ENCODE assay signal across 9 mouse cellular contexts in the genomic region with DNA sequence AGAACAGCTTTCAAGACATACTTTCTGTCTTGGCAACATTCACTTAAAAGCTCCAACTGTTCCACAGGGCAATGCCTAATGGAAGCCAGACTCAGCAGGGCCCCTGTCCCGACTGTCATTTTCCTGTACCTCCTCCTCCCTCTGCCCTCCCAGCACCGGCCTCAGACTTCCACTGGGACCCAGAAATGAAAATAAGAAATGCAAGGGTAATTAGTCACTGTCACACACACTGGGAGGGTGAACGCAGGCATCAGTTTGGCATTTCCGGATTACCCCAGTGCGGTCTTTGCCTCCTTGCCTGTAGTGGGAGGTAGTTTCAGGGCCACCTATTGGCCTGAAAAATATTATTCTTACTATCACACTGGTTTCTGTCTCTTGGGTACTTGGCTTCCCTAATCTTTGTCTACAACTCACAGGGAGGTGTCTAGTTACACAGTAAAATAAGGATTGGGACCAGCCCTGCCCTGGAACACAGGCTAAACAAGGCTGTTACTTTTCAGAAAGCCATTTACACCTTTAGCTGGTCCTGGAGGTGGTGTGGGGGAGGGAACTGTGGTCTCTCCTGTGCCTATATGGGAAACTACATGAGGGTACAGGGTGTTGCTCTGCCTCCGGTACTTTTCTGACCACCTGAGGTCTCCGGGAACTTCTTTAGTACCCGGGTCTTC.
DNase-seq lines count a peak whose midpoint lies in the region; ATAC-seq and TF ChIP-seq lines count a peak whose summit lies in the region.
"Had no signal": no experiment of that assay in that cellular context is flagged by ENCODE, and none has a peak within 500 bp of the region (broad histone marks: within the 10 kb centered on the region; RNA-seq: fewer than 3 reads in every experiment).

No protein-coding gene starts in this region.

- H3K27ac ChIP-seq in heart, adult 2 months = no peak overlapping the region; the same call in 1 of the 2 replicates
- peak overlapping the region; percentile 26; the same call in 1 of the 2 replicates for H3K27ac ChIP-seq in heart, postnatal 0 days (ENCODE audit: low read depth)
- peak overlapping the region; percentile 78 for H3K27ac ChIP-seq in limb, embryonic 13.5 days
- no peak overlapping the region; the same call in 1 of the 2 replicates for H3K27ac ChIP-seq in left cerebral cortex, adult 2 months

- 58% methylated on average over 8 of the region's 8 CpGs for WGBS in heart, adult 2 months
- 56% methylated on average over 8 of the region's 8 CpGs for WGBS in heart, postnatal 0 days
- 17% methylated on average over 8 of the region's 8 CpGs for WGBS in limb, embryonic 13.5 days

- H3K9ac ChIP-seq in heart, adult 2 months (ENCODE audit: low read depth, low read length) = no peak overlapping the region
- H3K9ac ChIP-seq in heart, postnatal 0 days (replicated peaks; ENCODE audit: low read depth, low read length) = no peak overlapping the region
- no peak overlapping the region for H3K9ac ChIP-seq in limb, embryonic 13.5 days

- intact Hi-C loops in heart, adult 2 months (cut with DNase I) = no loop called here
- intact Hi-C loops in left cerebral cortex, adult 2 months (cut with DNase I) = no loop called here

- TF ChIP-seq CTCF in heart, adult 2 months (IDR thresholded peaks at IDR 0.05) = no peak
- TF ChIP-seq CTCF in heart, postnatal 0 days (IDR thresholded peaks at IDR 0.05; ENCODE audit: low read depth) = no peak
- TF ChIP-seq CTCF in left cerebral cortex, adult 2 months (IDR thresholded peaks at IDR 0.05) = no peak

- H3K4me3 ChIP-seq in heart, adult 2 months = no peak overlapping the region
- H3K4me3 ChIP-seq in heart, postnatal 0 days (ENCODE audit: low read depth, low read length) = no peak overlapping the region
- no peak overlapping the region for H3K4me3 ChIP-seq in limb, embryonic 13.5 days
- no peak overlapping the region for H3K4me3 ChIP-seq in left cerebral cortex, adult 2 months

- H3K4me1 ChIP-seq in heart, adult 2 months (ENCODE audit: control insufficient read depth, insufficient read depth, low read length) = no peaks in the 10 kb centered on the region
- H3K4me1 ChIP-seq in heart, postnatal 0 days (ENCODE audit: control insufficient read depth, insufficient read depth) = no peaks in the 10 kb centered on the region
- H3K4me1 ChIP-seq in limb, embryonic 13.5 days = peaks cover 51% of the 10 kb centered on the region

- no peak for ATAC-seq in heart, postnatal 0 days (ENCODE audit: insufficient read depth, low read depth)
- ATAC-seq in limb, embryonic 13.5 days (ENCODE audit: low FRiP score, low read depth) = peak; percentile 57
- ATAC-seq in activated CD4-positive, CD25-positive, alpha-beta regulatory T cell, adult 4 months = no peak

- no peak overlapping the region for H3K4me2 ChIP-seq in heart, postnatal 0 days (ENCODE audit: low read depth, low read length)
- no peak overlapping the region for H3K4me2 ChIP-seq in limb, embryonic 13.5 days (replicated peaks)

- H3K36me3 ChIP-seq in heart, adult 2 months (ENCODE audit: control insufficient read depth, insufficient read depth, low read length) = no peaks in the 10 kb centered on the region; the same call in 1 of the 2 replicates
- H3K36me3 ChIP-seq in heart, postnatal 0 days (replicated peaks; ENCODE audit: control insufficient read depth, insufficient read depth, low read length) = peaks cover 25% of the 10 kb centered on the region
- peaks cover 97% of the 10 kb centered on the region for H3K36me3 ChIP-seq in limb, embryonic 13.5 days

- no peaks in the 10 kb centered on the region for H3K9me3 ChIP-seq in heart, postnatal 0 days (replicated peaks; ENCODE audit: control insufficient read depth, low read length)
- 0 out of 2 replicates have a peak, but pooled peaks cover 4% of the 10 kb centered on the region for H3K9me3 ChIP-seq in limb, embryonic 13.5 days

- no peak for TF ChIP-seq EP300 in heart, adult 2 months (IDR thresholded peaks at IDR 0.05; ENCODE audit: insufficient read depth, low read depth, low read length)
- no peak for TF ChIP-seq EP300 in heart, postnatal 0 days (IDR thresholded peaks at IDR 0.05; ENCODE audit: low read depth)

- no peak for TF ChIP-seq POLR2A in heart, adult 2 months (IDR thresholded peaks at IDR 0.05; ENCODE audit: insufficient read depth, low read depth, low read length)

- DNase-seq in heart, adult 11 months = peak; percentile 94
- no peak for DNase-seq in heart, adult 2 months
- DNase-seq in cerebellum, postnatal 10 days = peak; percentile 69 to 78
- no peak for DNase-seq in heart, postnatal 0 days (ENCODE audit: low spot score)
- no peak for DNase-seq in left cerebral cortex, adult 2 months (ENCODE audit: extremely low spot score in 1 of 2, low spot score in 2 of 2)
- DNase-seq in B cell, adult 2 months = no peak

- H3K27me3 ChIP-seq in heart, adult 2 months (ENCODE audit: control insufficient read depth, insufficient read depth, low read length) = no peaks in the 10 kb centered on the region
- H3K27me3 ChIP-seq in heart, postnatal 0 days (ENCODE audit: control insufficient read depth, insufficient read depth, low read length) = no peaks in the 10 kb centered on the region
- no peaks in the 10 kb centered on the region for H3K27me3 ChIP-seq in limb, embryonic 13.5 days
- H3K27me3 ChIP-seq: CH12.LX had no signal

- H3K79me2 ChIP-seq in heart, adult 2 months (replicated peaks; ENCODE audit: control insufficient read depth, insufficient read depth, low read length) = no peaks in the 10 kb centered on the region

Comparison
In these comparisons a context has a peak if more than half of its experiments do, and no peak if none do; other contexts are left out.
1. DNase-seq: peak in heart, adult 11 months (single experiment) and cerebellum, postnatal 10 days (2 of 2); none in heart, adult 2 months (0 of 2), heart, postnatal 0 days (single experiment), left cerebral cortex, adult 2 months (0 of 2) and B cell, adult 2 months (0 of 2).
2. H3K27ac ChIP-seq: peak in heart, postnatal 0 days (single experiment) and limb, embryonic 13.5 days (single experiment); none in heart, adult 2 months (single experiment) and left cerebral cortex, adult 2 months (single experiment).